Mouse (Mus musculus): ENCODE measurements around the gene Cyp4a32. TPM values are rescaled to one million over a fixed set of nuclear protein-coding genes. Genes with fewer than 3 reads are reported as not detected.
"Not testable (repeated sequence)": the region's sequence is repeated elsewhere in the genome, so short reads cannot be mapped to it uniquely, and the experiment has no call there.

Cyp4a32 gene
- total RNA-seq, 2 experiments from 2014 or later = not detected

- DNase-seq = not testable (repeated sequence)
- intact Hi-C loops (cut with DNase I) = loop anchor here (2.0 kb wide), 1 partner anchor 53 kb away; no protein-coding TSS in a partner anchor
Measured at GRCm38 (mm10) chr4:115655841-115656534, 55.2 kb downstream of the Cyp4a32 start.

- DNase-seq = not testable (repeated sequence)
- intact Hi-C loops (cut with DNase I) = loop anchor here (2.0 kb wide), 1 partner anchor 52 kb away; no protein-coding TSS in a partner anchor
Measured at GRCm38 (mm10) chr4:115656535-115656922, 55.8 kb downstream of the Cyp4a32 start.

- intact Hi-C loops (cut with DNase I) = loop anchor here (2.0 kb wide), 1 partner anchor 52 kb away; no protein-coding TSS in a partner anchor
- peak; percentile 51 to 53 for DNase-seq
Measured at GRCm38 (mm10) chr4:115657104-115657866, 56.5 kb downstream of the Cyp4a32 start.

GRCm38 (mm10) chr4:115657867-115658249 is 57.1 kb downstream of the Cyp4a32 start:
- DNase-seq = no peak
- intact Hi-C loops (cut with DNase I) = loop anchor here (2.0 kb wide), 1 partner anchor 51 kb away; no protein-coding TSS in a partner anchor

- no peak for DNase-seq
- intact Hi-C loops (cut with DNase I) = no loop called here
Measured at GRCm38 (mm10) chr4:115659190-115659589, 58.4 kb downstream of the Cyp4a32 start.

Other genes starting within 250 kb of the Cyp4a32 start
- not detected for gene Cyp4a12b, start 189.3 kb upstream of the Cyp4a32 start, total RNA-seq (2021)
- not detected for gene Cyp4a30b, start 148.4 kb upstream of the Cyp4a32 start, total RNA-seq (2021)
- gene Cyp4a14, start 104.8 kb upstream of the Cyp4a32 start, total RNA-seq (2021) = not detected
- gene Cyp4a10, start 82.7 kb upstream of the Cyp4a32 start, total RNA-seq (2021) = not detected
- gene Cyp4a31, start 37.3 kb upstream of the Cyp4a32 start, total RNA-seq (2021) = not detected
- 10 to 100 TPM; 15.3 to 20.0 TPM for gene Cyp4b1, start 46.8 kb downstream of the Cyp4a32 start, total RNA-seq (2021)
- gene Efcab14, start 136.8 kb downstream of the Cyp4a32 start, total RNA-seq (2021) = 10 to 100 TPM; 36.7 to 38.9 TPM
- gene Tex38, start 180.0 kb downstream of the Cyp4a32 start, total RNA-seq (2021) = under 1 TPM; 0.35 to 0.67 TPM
- gene Atpaf1, start 183.8 kb downstream of the Cyp4a32 start, total RNA-seq (2021) = 10 to 100 TPM; 53.1 to 54.6 TPM
- 1 to 10 TPM; 6.1 to 7.0 TPM for gene Mob3c, start 227.1 kb downstream of the Cyp4a32 start, total RNA-seq (2021)
- 10 to 100 TPM; 26.2 to 30.2 TPM for gene Mknk1, start 238.2 kb downstream of the Cyp4a32 start, total RNA-seq (2021)

Data from heart, postnatal 10 days (tissue).